Mouse (Mus musculus): ENCODE measurements around the gene Fem1a.

Fem1a gene

GRCm38 (mm10) chr17:56303847-56304586 is 47.4 kb downstream of the Fem1a start:
- peak; percentile 95 for DNase-seq (ENCODE audit: low spot score)

DNA sequence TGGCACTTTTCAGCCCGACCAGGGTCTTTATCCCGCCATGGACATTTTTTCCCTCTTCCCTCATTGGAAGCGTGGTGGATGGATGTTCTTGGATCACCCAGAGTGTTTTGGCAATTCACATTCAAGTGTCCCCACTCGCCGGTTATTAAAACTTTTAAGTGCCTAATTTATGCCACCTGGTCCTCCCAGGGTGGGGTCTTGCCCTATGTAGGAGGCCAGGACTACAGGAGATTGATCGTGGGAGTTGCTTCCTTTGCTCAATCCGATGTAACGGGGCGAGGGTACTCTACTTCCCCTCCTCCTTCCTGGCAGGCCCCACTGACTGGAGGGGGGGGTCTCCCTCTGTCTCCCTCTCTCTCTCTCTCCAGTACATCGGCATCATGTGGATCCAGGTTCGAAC is 48.1 kb downstream of the Fem1a start:
- DNase-seq (ENCODE audit: low spot score) = no peak

GRCm38 (mm10) chr17:56305156-56305555 is 48.5 kb downstream of the Fem1a start:
- DNase-seq (ENCODE audit: low spot score) = no peak

DNA sequence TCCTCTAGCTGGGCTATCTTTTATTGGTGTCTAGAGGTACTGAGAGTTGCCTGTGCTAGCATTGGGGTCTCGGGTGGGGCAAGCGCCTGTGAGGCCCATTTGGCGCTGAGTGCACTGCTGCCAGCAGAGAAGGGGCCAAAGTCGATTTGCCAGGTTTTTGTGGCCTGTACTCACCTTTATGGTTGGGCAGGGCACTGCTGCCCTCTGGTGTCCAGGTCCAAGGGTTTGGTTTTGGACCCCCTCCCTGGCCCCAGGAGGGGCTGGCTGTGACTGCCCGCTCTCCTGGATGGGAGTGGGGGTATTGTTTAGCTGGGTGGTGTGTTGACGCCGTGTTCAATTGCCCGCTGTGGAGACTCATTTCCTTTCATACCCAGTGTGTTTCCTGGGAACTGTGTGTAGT is 49.2 kb downstream of the Fem1a start:
- no peak for DNase-seq (ENCODE audit: low spot score)

DNA sequence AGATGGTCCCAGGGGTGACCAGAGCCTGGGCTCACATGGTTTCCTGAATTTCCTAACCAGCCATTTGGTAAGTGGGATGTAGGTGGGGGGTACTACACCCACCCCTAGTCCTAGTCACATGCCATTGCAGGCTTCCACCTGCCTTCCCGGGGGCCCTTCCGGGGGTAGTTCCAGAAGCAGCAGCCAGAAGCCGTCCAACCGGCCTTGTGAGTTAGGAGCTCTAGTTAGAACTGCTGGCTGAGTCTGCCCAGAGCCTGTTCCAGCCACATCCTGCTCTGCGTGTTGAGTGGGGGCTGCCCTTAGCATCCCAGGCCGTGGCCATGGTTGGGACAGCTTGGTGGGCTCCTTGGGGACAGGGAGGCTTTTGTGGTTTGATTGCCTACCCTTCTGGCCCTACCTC is 51.5 kb downstream of the Fem1a start:
- DNase-seq (ENCODE audit: low spot score) = no peak

DNA sequence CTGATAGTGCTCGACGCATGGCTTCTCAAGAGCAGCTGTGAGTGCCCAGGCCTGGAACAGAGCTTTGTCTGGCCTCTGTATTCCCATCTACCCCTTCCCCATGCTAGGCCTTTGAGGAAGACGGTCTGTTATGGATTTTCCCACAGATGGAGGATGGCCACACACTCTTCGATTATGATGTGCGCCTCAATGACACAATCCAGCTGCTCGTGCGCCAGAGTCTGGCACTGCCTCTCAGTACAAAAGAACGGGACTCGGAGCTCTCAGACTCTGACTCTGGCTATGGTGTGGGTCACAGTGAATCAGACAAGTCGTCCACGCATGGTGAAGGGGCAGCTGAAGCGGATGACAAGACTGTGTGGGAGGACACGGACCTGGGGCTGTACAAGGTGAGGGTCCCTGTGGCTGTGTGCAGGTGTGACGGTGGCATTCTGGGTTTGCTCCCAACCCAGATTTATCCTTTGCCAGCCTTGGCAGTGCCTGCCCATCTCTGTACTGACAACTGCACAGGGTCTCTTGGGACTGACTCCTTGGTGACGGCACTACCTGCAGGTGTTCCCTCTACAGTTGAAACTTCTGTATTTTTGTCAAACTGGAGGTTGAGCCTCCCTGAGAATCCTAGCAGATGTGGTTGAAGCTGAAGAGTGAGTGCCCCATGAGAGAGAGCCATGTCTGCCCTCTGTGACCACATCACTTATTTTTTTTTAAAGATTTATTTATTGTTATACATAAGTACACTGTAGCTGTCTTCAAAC is 52.8 kb downstream of the Fem1a start:
- DNase-seq (ENCODE audit: low spot score) = no peak

Data from layer of hippocampus, adult 11-12 months (tissue).